10 mouse cellular contexts compared by ENCODE assay signal in genomic region chr1:156667141-156667926, GRCm38 (mm10). TPM values are rescaled to one million over a fixed set of nuclear protein-coding genes. Genes with fewer than 3 reads are reported as not detected.
DNase-seq lines count a peak whose midpoint lies in the region; ATAC-seq and TF ChIP-seq lines count a peak whose summit lies in the region.
"Had no signal": no experiment of that assay in that cellular context is flagged by ENCODE, and none has a peak within 500 bp of the region (broad histone marks: within the 10 kb centered on the region; RNA-seq: fewer than 3 reads in every experiment).

No protein-coding gene starts in this region.

- H3K9me3 ChIP-seq in liver, embryonic 14.5 days (ENCODE audit: control insufficient read depth, low read length) = no peaks in the 10 kb centered on the region
- no peaks in the 10 kb centered on the region for H3K9me3 ChIP-seq in stomach, embryonic 16.5 days (replicated peaks; ENCODE audit: control insufficient read depth, low read length)
- H3K9me3 ChIP-seq: hindbrain, embryonic 13.5 days; limb, embryonic 12.5 days had no signal

- H3K27me3 ChIP-seq in liver, embryonic 14.5 days (ENCODE audit: control insufficient read depth, insufficient read depth, low read length) = no peaks in the 10 kb centered on the region
- H3K27me3 ChIP-seq in stomach, embryonic 16.5 days (ENCODE audit: control insufficient read depth, insufficient read depth, low read length) = no peaks in the 10 kb centered on the region
- H3K27me3 ChIP-seq: hindbrain, embryonic 13.5 days; limb, embryonic 12.5 days had no signal

- TF ChIP-seq EP300 in liver, embryonic 14.5 days (IDR thresholded peaks at IDR 0.05; ENCODE audit: low read depth) = no peak

- WGBS in liver, embryonic 14.5 days (ENCODE audit: insufficient replicate concordance) = 60% methylated on average over 23 of the region's 23 CpGs
- WGBS in stomach, embryonic 16.5 days = 72% methylated on average over 23 of the region's 23 CpGs

- ATAC-seq in erythroblast, adult 5-6 weeks (replicated peaks; ENCODE audit: low FRiP score, poor library complexity, severe bottlenecking) = 0 out of 2 replicates have a peak, but pooled peaks have one; percentile 36
- ATAC-seq in liver, embryonic 14.5 days (ENCODE audit: insufficient read depth) = peak; percentile 60; the same call in 1 of the 2 replicates
- ATAC-seq in stomach, embryonic 16.5 days (ENCODE audit: insufficient read depth, low FRiP score) = peak; percentile 90

- H3K4me2 ChIP-seq in liver, embryonic 14.5 days (ENCODE audit: low read depth) = no peak overlapping the region
- no peak overlapping the region for H3K4me2 ChIP-seq in stomach, embryonic 16.5 days (ENCODE audit: low read depth, low read length)
- H3K4me2 ChIP-seq: hindbrain, embryonic 13.5 days; limb, embryonic 12.5 days had no signal

- no peaks in the 10 kb centered on the region for H3K36me3 ChIP-seq in liver, embryonic 14.5 days (replicated peaks; ENCODE audit: control insufficient read depth, insufficient read depth, low read depth)
- H3K36me3 ChIP-seq in stomach, embryonic 16.5 days (ENCODE audit: control insufficient read depth, insufficient read depth, low read length) = no peaks in the 10 kb centered on the region
- H3K36me3 ChIP-seq: hindbrain, embryonic 13.5 days; limb, embryonic 12.5 days had no signal

- no peak overlapping the region for H3K9ac ChIP-seq in liver, embryonic 14.5 days (replicated peaks)
- H3K9ac ChIP-seq in stomach, embryonic 16.5 days (ENCODE audit: low read length) = 0 out of 2 replicates have a peak overlapping the region, but pooled peaks have one; percentile 7
- H3K9ac ChIP-seq: hindbrain, embryonic 13.5 days; limb, embryonic 12.5 days had no signal

- no peak for TF ChIP-seq CTCF in liver, embryonic 14.5 days (IDR thresholded peaks at IDR 0.05; ENCODE audit: low read depth)

- DNase-seq in right cerebral cortex, postnatal 25 days = peak; percentile 30
- DNase-seq in right cerebral cortex, postnatal 10 days (ENCODE audit: low spot score in 2 of 2) = no peak
- DNase-seq in liver, embryonic 14.5 days (ENCODE audit: low read depth in 3 of 3, low spot score in 3 of 3) = no peak
- DNase-seq in kidney, postnatal 36 days = no peak
- DNase-seq in layer of hippocampus, postnatal 10 days (ENCODE audit: low spot score in 2 of 2) = no peak
- no peak for DNase-seq in neural tube, embryonic 10.5 days (ENCODE audit: extremely low spot score, low spot score)

- H3K4me3 ChIP-seq in liver, embryonic 14.5 days (ENCODE audit: insufficient read depth in 1 of 2, low read depth in 2 of 2, low read length in 2 of 2) = no peak overlapping the region
- H3K4me3 ChIP-seq in stomach, embryonic 16.5 days (replicated peaks; ENCODE audit: low read length) = no peak overlapping the region
- H3K4me3 ChIP-seq: hindbrain, embryonic 13.5 days; limb, embryonic 12.5 days had no signal

- H3K4me1 ChIP-seq in liver, embryonic 14.5 days (replicated peaks; ENCODE audit: control insufficient read depth in 2 of 2, insufficient read depth in 2 of 2, low read length in 1 of 2) = no peaks in the 10 kb centered on the region; a peak in 1 of 4 replicates
- peaks cover 6% of the 10 kb centered on the region; the same call in 1 of the 2 replicates for H3K4me1 ChIP-seq in stomach, embryonic 16.5 days (ENCODE audit: control insufficient read depth, insufficient read depth, low read length)

- H3K27ac ChIP-seq in liver, embryonic 14.5 days = no peak overlapping the region
- peak overlapping the region; percentile 57 for H3K27ac ChIP-seq in stomach, embryonic 16.5 days (ENCODE audit: low read length)
- H3K27ac ChIP-seq: hindbrain, embryonic 13.5 days had no signal

RNA-seq across cellular contexts. Expression of gene Tor3a, which starts 6.8 kb away (rescaled TPM):
- 4.4 and 4.8 TPM in 2 replicates for total RNA-seq in erythroblast, adult 5-6 weeks (2015; ENCODE audit: low replicate concordance)
- 4.9 and 8.3 TPM in 2 replicates for total RNA-seq in erythroblast, adult 5-6 weeks (2017; ENCODE audit: low replicate concordance)
- 1.7 and 2.2 TPM in 2 replicates for polyA plus RNA-seq in liver, embryonic 14.5 days (2012; rRNA removed)
- polyA plus RNA-seq in liver, embryonic 14.5 days (2014; fragmentation: Nextera tagmentation; extraction: Ambion mirVana) = 3.0 and 3.4 TPM in 2 replicates
- 14.6 and 19.2 TPM in 2 replicates for polyA plus RNA-seq in stomach, embryonic 16.5 days (2015; fragmentation: Nextera tagmentation; extraction: Ambion mirVana)
- 1 to 10 TPM; 5.0 to 8.5 TPM for total RNA-seq in layer of hippocampus, postnatal 10 days (2021)

RNA-seq across cellular contexts. Expression of gene Fam20b, which starts 51.6 kb away (rescaled TPM):
- total RNA-seq in erythroblast, adult 5-6 weeks (2015; ENCODE audit: low replicate concordance) = 6.5 and 10.6 TPM in 2 replicates
- total RNA-seq in erythroblast, adult 5-6 weeks (2017; ENCODE audit: low replicate concordance) = 15.5 and 19.9 TPM in 2 replicates
- polyA plus RNA-seq in liver, embryonic 14.5 days (2012; rRNA removed) = 5.2 and 7.5 TPM in 2 replicates
- polyA plus RNA-seq in liver, embryonic 14.5 days (2014; fragmentation: Nextera tagmentation; extraction: Ambion mirVana) = 9.9 and 11.1 TPM in 2 replicates
- 33.2 and 37.1 TPM in 2 replicates for polyA plus RNA-seq in stomach, embryonic 16.5 days (2015; fragmentation: Nextera tagmentation; extraction: Ambion mirVana)
- 10 to 100 TPM; 65.2 to 67.2 TPM for total RNA-seq in layer of hippocampus, postnatal 10 days (2021)

Comparison
In these comparisons a context has a peak if more than half of its experiments do, and no peak if none do; other contexts are left out.
1. ATAC-seq: peak in every context shown above with its lines; median percentile 90 in stomach, embryonic 16.5 days; 60 in liver, embryonic 14.5 days; 36 in erythroblast, adult 5-6 weeks.